Mouse (Mus musculus) neural tube, embryonic 11.5 days (tissue): ENCODE data around the gene Vash2. TPM values are rescaled to one million over a fixed set of nuclear protein-coding genes. Genes with fewer than 3 reads are reported as not detected.

Source experiments
- ATAC-seq: fragments of 200-750 bp; cut with Nextera tagmentation; 2 replicates; pipeline ENCODE4 v1.8.0; 2017; ENCODE audit warnings: moderate number of reproducible peaks, mild to moderate bottlenecking, moderate TSS enrichment, moderate library complexity; ENCODE audit not compliant: insufficient read depth, low FRiP score, low TSS enrichment
- DNase-seq: peaks from one replicate; pipeline ENCODE4 v3.0.0-alpha.2; 2015; ENCODE audit warnings: low spot score
- H3K27ac ChIP-seq: fragments of 300-500 bp; sonication (generic); 2 replicates; pipeline ENCODE4 v1.5.1; 2014; ENCODE audit warnings: low read depth, mild to moderate bottlenecking, low read length
- H3K27me3 ChIP-seq: fragments of 300-500 bp; sonication (generic); 2 replicates; pipeline ENCODE4 v1.6.1; 2014; ENCODE audit warnings: mild to moderate bottlenecking, low read length, mixed read lengths; ENCODE audit not compliant: control insufficient read depth, insufficient read depth
- H3K36me3 ChIP-seq: fragments of 300-500 bp; sonication (generic); 2 replicates; pipeline ENCODE4 v1.6.1; 2014; ENCODE audit warnings: mild to moderate bottlenecking, low read length, moderate library complexity, mixed read lengths; ENCODE audit not compliant: control insufficient read depth, insufficient read depth
- H3K4me1 ChIP-seq: fragments of 300-500 bp; sonication (generic); 2 replicates; pipeline ENCODE4 v1.6.1; 2014; ENCODE audit warnings: low read length, mixed read lengths; ENCODE audit not compliant: control insufficient read depth, insufficient read depth
- H3K4me2 ChIP-seq: fragments of 300-500 bp; sonication (generic); 2 replicates; pipeline ENCODE4 v1.6.1; 2014; ENCODE audit warnings: low read depth, mild to moderate bottlenecking, moderate library complexity
- H3K4me3 ChIP-seq: fragments of 300-500 bp; sonication (generic); 2 replicates; pipeline ENCODE4 v1.5.1; 2014; ENCODE audit warnings: low read depth, low read length
- H3K9ac ChIP-seq: fragments of 300-500 bp; sonication (generic); 2 replicates; pipeline ENCODE4 v1.6.1; 2014; ENCODE audit warnings: mild to moderate bottlenecking, low read length
- H3K9me3 ChIP-seq: fragments of 300-500 bp; sonication (generic); 2 replicates; pipeline ENCODE4 v1.6.1; 2016; ENCODE audit warnings: low read length; ENCODE audit not compliant: control insufficient read depth
- WGBS: fragments of 180-500 bp; shearing (Covaris S2); extraction: QIAGEN DNeasy Blood & Tissue Kit; methylation state at CpG from one replicate; pipeline ENCODE4 v1.1.7; 2014; 5-methylcytosine and 5-hydroxymethylcytosine counted together
- polyA plus RNA-seq: library from polyadenylated mRNA; unstranded; fragments of >200 nt; fragmentation: Nextera tagmentation; extraction: Ambion mirVana; gene quantifications from 2 replicates; pipeline ENCODE4 v1.2.1, GENCODE M21; 2014

The Vash2 gene
- polyA plus RNA-seq, 1 experiment from 2014 or later, result 78.6 TPM

GRCm38 (mm10) chr1:191014271-191014670 is 35.2 kb upstream of the Vash2 start:
- Histone ChIP-seq H3K36me3 (0 out of 2 replicates have a peak, but pooled peaks cover 4% of the 10 kb centered on the region), H3K4me1 (no peaks in the 10 kb centered on the region), H3K27ac (no peak overlapping the region), H3K4me3 (no peak overlapping the region), H3K4me2 (no peak overlapping the region), H3K27me3 (no peaks in the 10 kb centered on the region), H3K9ac (no peak overlapping the region), H3K9me3 (no peaks in the 10 kb centered on the region)
- ATAC-seq, result no peak
- DNase-seq, result no peak
- WGBS, result 93% methylated on average over 3 of the region's 3 CpGs

GRCm38 (mm10) chr1:191008707-191009106 is 29.6 kb upstream of the Vash2 start:
- ATAC-seq, result no peak
- H3K36me3 ChIP-seq, result peaks cover 7% of the 10 kb centered on the region; the same call in 1 of the 2 replicates

GRCm38 (mm10) chr1:191002201-191002600 is 23.1 kb upstream of the Vash2 start:
- 70% methylated on average over 6 of the region's 6 CpGs for WGBS
- no peak overlapping the region for H3K9ac ChIP-seq
- no peaks in the 10 kb centered on the region for H3K36me3 ChIP-seq
- H3K27ac ChIP-seq, result no peak overlapping the region
- H3K4me2 ChIP-seq, result no peak overlapping the region
- H3K9me3 ChIP-seq, result no peaks in the 10 kb centered on the region
- H3K27me3 ChIP-seq, result no peaks in the 10 kb centered on the region
- no peak overlapping the region for H3K4me3 ChIP-seq
- ATAC-seq (no peak), DNase-seq (peak; percentile 19)
- no peaks in the 10 kb centered on the region for H3K4me1 ChIP-seq

More at GRCm38 (mm10) chr1:191008707-191009106, 29.6 kb upstream of the Vash2 start:
- no peak for DNase-seq
- no peaks in the 10 kb centered on the region for H3K4me1 ChIP-seq
- H3K4me3 ChIP-seq, result no peak overlapping the region
- WGBS, result 97% methylated on average over 5 of the region's 5 CpGs
- no peak overlapping the region for H3K9ac ChIP-seq
- no peak overlapping the region for H3K27ac ChIP-seq
- H3K4me2 ChIP-seq, result no peak overlapping the region
- no peaks in the 10 kb centered on the region for H3K9me3 ChIP-seq
- H3K27me3 ChIP-seq, result no peaks in the 10 kb centered on the region

- Histone ChIP-seq H3K4me3 (no peak overlapping the region), H3K27me3 (no peaks in the 10 kb centered on the region), H3K4me1 (no peaks in the 10 kb centered on the region), H3K36me3 (no peaks in the 10 kb centered on the region), H3K9ac (no peak overlapping the region), H3K4me2 (no peak overlapping the region), H3K27ac (no peak overlapping the region), H3K9me3 (no peaks in the 10 kb centered on the region)
- ATAC-seq (no peak), DNase-seq (no peak)
- 84% methylated on average over 3 of the region's 3 CpGs for WGBS
Measured at GRCm38 (mm10) chr1:191000686-191001085, 21.6 kb upstream of the Vash2 start.

GRCm38 (mm10) chr1:190998027-190998426 is 18.9 kb upstream of the Vash2 start:
- DNase-seq (no peak), ATAC-seq (no peak)
- Histone ChIP-seq H3K4me1 (no peaks in the 10 kb centered on the region), H3K36me3 (no peaks in the 10 kb centered on the region), H3K4me2 (no peak overlapping the region), H3K9ac (no peak overlapping the region), H3K27me3 (no peaks in the 10 kb centered on the region), H3K27ac (no peak overlapping the region), H3K4me3 (no peak overlapping the region), H3K9me3 (no peaks in the 10 kb centered on the region)
- WGBS, result 88% methylated on average over 1 of the region's 1 CpGs

GRCm38 (mm10) chr1:190996346-190996877 is 17.3 kb upstream of the Vash2 start:
- no peaks in the 10 kb centered on the region for H3K9me3 ChIP-seq
- no peaks in the 10 kb centered on the region for H3K36me3 ChIP-seq
- H3K9ac ChIP-seq, result no peak overlapping the region
- ATAC-seq (no peak), DNase-seq (no peak)
- no peak overlapping the region for H3K4me2 ChIP-seq
- 72% methylated on average over 6 of the region's 6 CpGs for WGBS
- no peak overlapping the region for H3K4me3 ChIP-seq
- H3K4me1 ChIP-seq, result no peaks in the 10 kb centered on the region
- no peaks in the 10 kb centered on the region for H3K27me3 ChIP-seq
- no peak overlapping the region for H3K27ac ChIP-seq

GRCm38 (mm10) chr1:190995548-190995947 is 16.5 kb upstream of the Vash2 start:
- no peak overlapping the region for H3K4me3 ChIP-seq
- H3K36me3 ChIP-seq, result no peaks in the 10 kb centered on the region
- H3K27ac ChIP-seq, result no peak overlapping the region
- H3K9me3 ChIP-seq, result no peaks in the 10 kb centered on the region
- no peaks in the 10 kb centered on the region for H3K27me3 ChIP-seq
- 69% methylated on average over 7 of the region's 7 CpGs for WGBS
- H3K4me1 ChIP-seq, result no peaks in the 10 kb centered on the region
- ATAC-seq, result no peak
- H3K9ac ChIP-seq, result no peak overlapping the region
- H3K4me2 ChIP-seq, result no peak overlapping the region
- DNase-seq, result no peak

- Histone ChIP-seq H3K9ac (no peak overlapping the region), H3K27me3 (no peaks in the 10 kb centered on the region), H3K4me1 (no peaks in the 10 kb centered on the region), H3K27ac (no peak overlapping the region), H3K36me3 (no peaks in the 10 kb centered on the region), H3K4me3 (no peak overlapping the region), H3K4me2 (no peak overlapping the region), H3K9me3 (no peaks in the 10 kb centered on the region)
- ATAC-seq (no peak), DNase-seq (no peak)
- WGBS, result 86% methylated on average over 9 of the region's 9 CpGs
Measured at GRCm38 (mm10) chr1:190989437-190990082, 10.5 kb upstream of the Vash2 start.

- 80% methylated on average over 4 of the region's 4 CpGs for WGBS
- H3K4me3 ChIP-seq, result no peak overlapping the region
- no peaks in the 10 kb centered on the region for H3K36me3 ChIP-seq
- no peak for ATAC-seq
- H3K9me3 ChIP-seq, result no peaks in the 10 kb centered on the region
- H3K4me1 ChIP-seq, result peaks cover 7% of the 10 kb centered on the region; the same call in 1 of the 2 replicates
- H3K4me2 ChIP-seq, result no peak overlapping the region
- no peak for DNase-seq
- H3K27me3 ChIP-seq, result no peaks in the 10 kb centered on the region
- no peak overlapping the region for H3K9ac ChIP-seq
- no peak overlapping the region for H3K27ac ChIP-seq
Measured at GRCm38 (mm10) chr1:190981412-190981811, 2.3 kb upstream of the Vash2 start.
